In genomic region chr3:90526580-90526979, GRCm38 (mm10) we compare ENCODE assay signal across 14 mouse cellular contexts. TPM values are rescaled to one million over a fixed set of nuclear protein-coding genes. Genes with fewer than 3 reads are reported as not detected.
A peak's percentile ranks its signal among the peaks of the same experiment; 100 is the strongest.
DNase-seq lines count a peak whose midpoint lies in the region; ATAC-seq lines count a peak whose summit lies in the region.
"Had no signal": no experiment of that assay in that cellular context is flagged by ENCODE, and none has a peak within 500 bp of the region (broad histone marks: within the 10 kb centered on the region; RNA-seq: fewer than 3 reads in every experiment).

Gene S100a14, plus strand, starts transcription at chr3:90526856.

- no peak for DNase-seq in heart, embryonic 10.5 days (ENCODE audit: low spot score)
- peak; percentile 51 for DNase-seq in MEL-GATA-1-ER (ENCODE audit: extremely low read depth, low read depth)
- peak; percentile 90 for DNase-seq in large intestine, adult 2 months (ENCODE audit: low read depth, low spot score)
- DNase-seq in cerebellum, postnatal 36 days, result no peak
- no peak for DNase-seq in frontal cortex, postnatal 25 days (ENCODE audit: low spot score in 2 of 2)
- DNase-seq: cerebellum, adult 2 months had no signal

- H3K36me3 ChIP-seq in heart, embryonic 14.5 days (ENCODE audit: control insufficient read depth, insufficient read depth, low read length), result peaks cover 16% of the 10 kb centered on the region; the same call in 1 of the 2 replicates
- H3K36me3 ChIP-seq in heart, embryonic 10.5 days, result peaks cover 4% of the 10 kb centered on the region; the same call in 1 of the 2 replicates
- H3K36me3 ChIP-seq in hindbrain, embryonic 13.5 days, result no peaks in the 10 kb centered on the region

- H3K4me2 ChIP-seq in heart, embryonic 14.5 days (ENCODE audit: low read length), result no peak within 1 kb of the TSS
- H3K4me2 ChIP-seq in hindbrain, embryonic 13.5 days, result no peak within 1 kb of the TSS

- H3K4me1 ChIP-seq in heart, embryonic 14.5 days (ENCODE audit: control insufficient read depth in 2 of 2, insufficient read depth in 2 of 2, low read length in 2 of 2), result 0 out of 4 replicates have a peak, but pooled peaks cover 0 to 6% of the 10 kb centered on the region in 2 experiments
- no peaks in the 10 kb centered on the region for H3K4me1 ChIP-seq in heart, embryonic 10.5 days
- H3K4me1 ChIP-seq in hindbrain, embryonic 13.5 days (replicated peaks), result no peaks in the 10 kb centered on the region

- H3K9me3 ChIP-seq in heart, embryonic 14.5 days (ENCODE audit: control insufficient read depth, low read length), result no peaks in the 10 kb centered on the region
- H3K9me3 ChIP-seq in heart, embryonic 10.5 days, result no peaks in the 10 kb centered on the region
- H3K9me3 ChIP-seq in hindbrain, embryonic 13.5 days, result no peaks in the 10 kb centered on the region

- no peak within 1 kb of the TSS for H3K9ac ChIP-seq in heart, embryonic 14.5 days (ENCODE audit: low read length)
- no peak within 1 kb of the TSS for H3K9ac ChIP-seq in hindbrain, embryonic 13.5 days
- H3K9ac ChIP-seq: liver, embryonic 14.5 days had no signal

- no peaks in the 10 kb centered on the region for H3K27me3 ChIP-seq in heart, embryonic 14.5 days (ENCODE audit: control insufficient read depth, insufficient read depth, low read length)
- peaks cover 11% of the 10 kb centered on the region; the same call in 1 of the 2 replicates for H3K27me3 ChIP-seq in heart, embryonic 10.5 days (ENCODE audit: insufficient read depth, poor library complexity, severe bottlenecking)
- H3K27me3 ChIP-seq in hindbrain, embryonic 13.5 days, result 0 out of 2 replicates have a peak, but pooled peaks cover 3% of the 10 kb centered on the region

- no peak within 1 kb of the TSS for H3K4me3 ChIP-seq in heart, embryonic 14.5 days (ENCODE audit: control insufficient read depth in 1 of 2, insufficient read depth in 1 of 2, low read depth in 1 of 2, low read length in 2 of 2)
- no peak within 1 kb of the TSS for H3K4me3 ChIP-seq in heart, embryonic 10.5 days
- H3K4me3 ChIP-seq in hindbrain, embryonic 13.5 days, result no peak within 1 kb of the TSS

- 42% methylated on average over 5 of the region's 5 CpGs for WGBS in heart, embryonic 14.5 days
- WGBS in heart, embryonic 10.5 days, result 60% methylated on average over 5 of the region's 5 CpGs
- WGBS in large intestine, adult 2 months, result 21% methylated on average over 5 of the region's 5 CpGs
- 81% methylated on average over 5 of the region's 5 CpGs for WGBS in hindbrain, embryonic 13.5 days

- ATAC-seq in heart, embryonic 14.5 days (ENCODE audit: insufficient number of reproducible peaks, insufficient read depth, low FRiP score, low read depth), result peak; percentile 48; the same call in 1 of the 2 replicates
- peak; percentile 95 for ATAC-seq in megakaryocyte-erythroid progenitor cell, adult 5-6 weeks (replicated peaks; ENCODE audit: low FRiP score, low TSS enrichment, poor library complexity, severe bottlenecking)
- no peak for ATAC-seq in hindbrain, embryonic 13.5 days (ENCODE audit: low FRiP score)
- ATAC-seq: activated CD4-positive, CD25-positive, alpha-beta regulatory T cell, adult 4 months; forebrain, embryonic 14.5 days had no signal

- H3K27ac ChIP-seq in heart, embryonic 14.5 days (replicated peaks in 1 of 2; ENCODE audit: control insufficient read depth in 1 of 2, insufficient read depth in 1 of 2, low read depth in 2 of 2, low read length in 2 of 2), result no peak within 1 kb of the TSS
- no peak within 1 kb of the TSS for H3K27ac ChIP-seq in heart, embryonic 10.5 days
- H3K27ac ChIP-seq in hindbrain, embryonic 13.5 days, result no peak within 1 kb of the TSS
- H3K27ac ChIP-seq: liver, embryonic 14.5 days had no signal

RNA-seq across cellular contexts. Expression of gene S100a14, which starts in this region (rescaled TPM):
- polyA plus RNA-seq in heart, embryonic 14.5 days (2014; fragmentation: Nextera tagmentation; extraction: Ambion mirVana), result not detected in 2 replicates
- 0.28 TPM in 1 of 2 replicates, not detected in the other for polyA plus RNA-seq in heart, embryonic 10.5 days (2016; fragmentation: Nextera tagmentation; extraction: Ambion mirVana)
- 5.5 and 6.4 TPM in 2 replicates for polyA plus RNA-seq in large intestine, adult 2 months (2012; rRNA removed)
- total RNA-seq in megakaryocyte-erythroid progenitor cell, adult 5-6 weeks (2014; fragmentation: Nextera tagmentation), result not detected in 2 replicates
- total RNA-seq in megakaryocyte-erythroid progenitor cell, adult 5-6 weeks (2017), result 4.1 TPM in 1 of 2 replicates, not detected in the other
- polyA plus RNA-seq in hindbrain, embryonic 13.5 days (2015; fragmentation: Nextera tagmentation; extraction: Ambion mirVana), result not detected in 2 replicates
- total RNA-seq: hematopoietic stem cell, adult 5-6 weeks had no signal
- polyA plus RNA-seq: cerebellum, adult 2 months; forebrain, embryonic 14.5 days; neural tube, embryonic 14.5 days had no signal

Comparison
In these comparisons a context has a peak if more than half of its experiments do, and no peak if none do; other contexts are left out.
1. Peak in ATAC-seq in heart, embryonic 14.5 days; RNA of the gene not detected or under 1 TPM.
2. DNase-seq: peak in MEL-GATA-1-ER (single experiment) and large intestine, adult 2 months (single experiment); none in heart, embryonic 10.5 days (single experiment), cerebellum, postnatal 36 days (0 of 2) and frontal cortex, postnatal 25 days (0 of 2).